Mouse (Mus musculus) embryonic facial prominence, embryonic 11.5 days (tissue): ENCODE data around the gene H13. TPM values are rescaled to one million over a fixed set of nuclear protein-coding genes. Genes with fewer than 3 reads are reported as not detected.
A peak's percentile ranks its signal among the peaks of the same experiment; 100 is the strongest.

ENCODE experiments used
- ATAC-seq: fragments of 200-750 bp; cut with Nextera tagmentation; replicated peaks from 2 replicates; pipeline ENCODE4 v1.8.0; 2017; ENCODE audit warnings: low read depth; ENCODE audit not compliant: insufficient number of reproducible peaks, low FRiP score, low TSS enrichment
- DNase-seq: peaks from one replicate; pipeline ENCODE4 v3.0.0-alpha.2; 2015; ENCODE audit warnings: low spot score
- H3K27ac ChIP-seq: fragments of 300-500 bp; sonication (generic); replicated peaks from 2 replicates; pipeline ENCODE4 v1.5.1; 2014; ENCODE audit warnings: mild to moderate bottlenecking, low read depth, low read length, control low read depth
- H3K27me3 ChIP-seq: fragments of 300-500 bp; sonication (generic); 2 replicates; pipeline ENCODE4 v1.6.1; 2014; ENCODE audit warnings: mild to moderate bottlenecking, low read length, moderate library complexity, mixed read lengths; ENCODE audit not compliant: control insufficient read depth, insufficient read depth
- H3K36me3 ChIP-seq: fragments of 300-500 bp; sonication (generic); replicated peaks from 2 replicates; pipeline ENCODE4 v1.6.1; 2014; ENCODE audit warnings: low read depth, mild to moderate bottlenecking, low read length, moderate library complexity, mixed read lengths; ENCODE audit not compliant: control insufficient read depth, insufficient read depth
- H3K4me1 ChIP-seq: fragments of 300-500 bp; sonication (generic); 2 replicates; pipeline ENCODE4 v1.6.1; 2014; ENCODE audit warnings: low read length, mixed read lengths; ENCODE audit not compliant: control insufficient read depth, insufficient read depth
- H3K4me2 ChIP-seq: fragments of 300-500 bp; sonication (generic); 2 replicates; pipeline ENCODE4 v1.6.1; 2014; ENCODE audit warnings: low read depth, mild to moderate bottlenecking, control low read depth, low read length, moderate library complexity
- H3K4me3 ChIP-seq: fragments of 300-500 bp; sonication (generic); 2 replicates; pipeline ENCODE4 v1.5.1; 2014; ENCODE audit warnings: low read depth, low read length, control low read depth
- H3K9ac ChIP-seq: fragments of 300-500 bp; sonication (generic); replicated peaks from 2 replicates; pipeline ENCODE4 v1.6.1; 2014; ENCODE audit warnings: mild to moderate bottlenecking, control low read depth, low read length
- H3K9me3 ChIP-seq: fragments of 300-500 bp; sonication (generic); replicated peaks from 2 replicates; pipeline ENCODE4 v1.6.1; 2016; ENCODE audit warnings: mild to moderate bottlenecking, low read length, inconsistent platforms, mixed read lengths; ENCODE audit not compliant: control insufficient read depth
- WGBS: fragments of 180-500 bp; shearing (Covaris S2); extraction: QIAGEN DNeasy Blood & Tissue Kit; methylation state at CpG from one replicate; pipeline ENCODE4 v1.1.7; 2014; 5-methylcytosine and 5-hydroxymethylcytosine counted together
- polyA plus RNA-seq: library from polyadenylated mRNA; unstranded; fragments of >200 nt; fragmentation: Nextera tagmentation; extraction: Ambion mirVana; gene quantifications from 2 replicates; pipeline ENCODE4 v1.2.1, GENCODE M21; 2014

H13 gene
- polyA plus RNA-seq, 1 experiment from 2014 or later, result 118 TPM

DNA sequence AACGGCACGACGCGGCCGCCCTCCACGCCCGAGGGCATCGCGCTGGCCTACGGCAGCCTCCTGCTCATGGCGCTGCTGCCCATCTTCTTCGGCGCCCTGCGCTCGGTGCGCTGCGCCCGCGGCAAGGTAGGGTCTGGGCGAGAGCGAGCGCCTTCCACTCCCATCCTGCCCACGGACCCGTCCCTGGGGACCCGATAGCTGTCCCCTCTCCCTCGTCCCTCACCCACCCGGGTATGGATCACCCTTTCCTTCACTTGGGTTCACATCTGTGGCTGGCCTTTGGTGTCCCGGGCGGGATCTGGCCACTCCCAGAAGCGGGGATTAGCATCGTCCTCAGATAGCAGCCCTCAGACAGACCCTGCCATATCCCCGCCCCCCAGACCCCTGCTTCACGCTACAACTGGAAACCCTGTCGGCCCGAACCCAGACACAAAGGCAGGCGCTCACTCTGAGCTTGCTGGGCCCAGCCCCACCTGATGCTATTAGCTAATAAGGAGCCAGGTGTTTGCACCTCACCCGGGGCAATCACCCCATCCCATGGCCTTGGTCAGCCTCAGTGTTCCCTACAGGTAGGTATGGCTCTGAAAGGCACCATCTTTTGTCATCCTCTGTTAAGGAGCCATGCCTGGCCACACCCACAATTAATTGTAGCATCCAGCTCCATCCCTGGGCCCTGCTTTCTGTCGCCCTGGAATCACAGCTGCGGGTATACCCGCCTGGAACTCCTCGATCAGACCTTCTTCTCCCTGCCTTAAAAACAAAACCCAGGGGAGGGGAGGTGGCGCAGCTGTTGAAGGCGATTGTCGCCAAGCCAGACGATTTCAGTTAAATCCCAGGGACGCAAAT is 601 bp downstream of the H13 start:
- under 1% methylated on average over 46 of the region's 46 CpGs for WGBS
- H3K4me3 ChIP-seq, result peak overlapping the region; percentile 98
- peak; percentile 81 for ATAC-seq
- H3K9ac ChIP-seq, result peak overlapping the region; percentile 98
- H3K4me2 ChIP-seq, result peak overlapping the region; percentile 79
- no peaks in the 10 kb centered on the region for H3K9me3 ChIP-seq
- H3K4me1 ChIP-seq, result peaks cover 7% of the 10 kb centered on the region
- H3K27me3 ChIP-seq, result no peaks in the 10 kb centered on the region
- H3K36me3 ChIP-seq, result no peaks in the 10 kb centered on the region
- DNase-seq, result peak; percentile 78
- H3K27ac ChIP-seq, result peak overlapping the region; percentile 92

GRCm38 (mm10) chr2:152670983-152671641 is 1.9 kb downstream of the H13 start:
- no peaks in the 10 kb centered on the region; the same call in none of the 2 replicates for H3K36me3 ChIP-seq
- H3K4me3 ChIP-seq, result peak overlapping the region; percentile 98
- H3K9ac ChIP-seq, result peak overlapping the region; percentile 98
- H3K4me1 ChIP-seq, result peaks cover 7% of the 10 kb centered on the region
- no peaks in the 10 kb centered on the region for H3K9me3 ChIP-seq
- H3K27ac ChIP-seq, result no peak overlapping the region
- WGBS, result 57% methylated on average over 9 of the region's 9 CpGs
- DNase-seq (peak; percentile 19), ATAC-seq (no peak)
- peak overlapping the region; percentile 79 for H3K4me2 ChIP-seq
- no peaks in the 10 kb centered on the region for H3K27me3 ChIP-seq

GRCm38 (mm10) chr2:152671642-152671999 is 2.4 kb downstream of the H13 start:
- Histone ChIP-seq H3K27me3 (no peaks in the 10 kb centered on the region), H3K4me1 (peaks cover 7% of the 10 kb centered on the region), H3K9me3 (no peaks in the 10 kb centered on the region), H3K9ac (peak overlapping the region; percentile 98), H3K4me2 (peak overlapping the region; percentile 79), H3K4me3 (peak overlapping the region; percentile 98), H3K36me3 (no peaks in the 10 kb centered on the region; the same call in none of the 2 replicates), H3K27ac (no peak overlapping the region)
- DNase-seq (peak; percentile 57), ATAC-seq (no peak)
- 39% methylated on average over 5 of the region's 5 CpGs for WGBS

DNA sequence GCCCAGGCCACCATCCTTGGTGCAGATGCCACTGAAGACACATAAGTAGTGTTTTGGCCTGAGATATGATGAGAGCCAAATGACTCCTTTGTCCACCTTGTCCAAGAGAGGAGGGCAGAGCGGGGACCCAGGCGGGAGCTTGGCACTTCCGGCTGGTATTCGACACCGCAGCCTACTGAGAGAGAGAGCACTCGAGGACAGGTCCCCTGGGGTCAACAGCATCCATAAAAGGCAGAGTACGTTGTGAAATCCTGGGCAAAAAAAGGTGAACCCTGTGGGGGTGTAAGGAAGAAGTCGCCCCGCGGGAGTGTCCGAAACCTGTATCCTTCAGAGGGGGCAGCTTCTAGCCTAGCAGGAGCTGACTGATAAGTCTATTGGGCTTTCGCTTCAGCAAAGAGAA is 2.9 kb downstream of the H13 start:
- H3K9ac ChIP-seq, result peak overlapping the region; percentile 19; the same call in 1 of the 2 replicates
- peaks cover 7% of the 10 kb centered on the region for H3K4me1 ChIP-seq
- peak overlapping the region; percentile 79; the same call in 1 of the 2 replicates for H3K4me2 ChIP-seq
- no peaks in the 10 kb centered on the region; the same call in none of the 2 replicates for H3K36me3 ChIP-seq
- H3K27ac ChIP-seq, result no peak overlapping the region
- no peaks in the 10 kb centered on the region for H3K27me3 ChIP-seq
- no peaks in the 10 kb centered on the region for H3K9me3 ChIP-seq
- DNase-seq (no peak), ATAC-seq (no peak)
- no peak overlapping the region for H3K4me3 ChIP-seq
- WGBS, result 84% methylated on average over 12 of the region's 12 CpGs

- Histone ChIP-seq H3K27me3 (no peaks in the 10 kb centered on the region), H3K4me2 (no peak overlapping the region), H3K4me1 (peaks cover 7% of the 10 kb centered on the region), H3K9ac (no peak overlapping the region), H3K36me3 (peaks cover 4% of the 10 kb centered on the region), H3K27ac (no peak overlapping the region), H3K4me3 (no peak overlapping the region), H3K9me3 (no peaks in the 10 kb centered on the region)
- ATAC-seq (no peak), DNase-seq (no peak)
- 85% methylated on average over 11 of the region's 11 CpGs for WGBS
Observed at GRCm38 (mm10) chr2:152674148-152674547, 4.9 kb downstream of the H13 start.

GRCm38 (mm10) chr2:152675252-152675791 is 6.1 kb downstream of the H13 start:
- peaks cover 7% of the 10 kb centered on the region for H3K4me1 ChIP-seq
- no peaks in the 10 kb centered on the region for H3K9me3 ChIP-seq
- peaks cover 4% of the 10 kb centered on the region for H3K36me3 ChIP-seq
- 83% methylated on average over 13 of the region's 13 CpGs for WGBS
- no peaks in the 10 kb centered on the region for H3K27me3 ChIP-seq
- no peak overlapping the region for H3K9ac ChIP-seq
- DNase-seq (no peak), ATAC-seq (no peak)
- H3K27ac ChIP-seq, result no peak overlapping the region
- H3K4me2 ChIP-seq, result no peak overlapping the region
- no peak overlapping the region for H3K4me3 ChIP-seq

DNA sequence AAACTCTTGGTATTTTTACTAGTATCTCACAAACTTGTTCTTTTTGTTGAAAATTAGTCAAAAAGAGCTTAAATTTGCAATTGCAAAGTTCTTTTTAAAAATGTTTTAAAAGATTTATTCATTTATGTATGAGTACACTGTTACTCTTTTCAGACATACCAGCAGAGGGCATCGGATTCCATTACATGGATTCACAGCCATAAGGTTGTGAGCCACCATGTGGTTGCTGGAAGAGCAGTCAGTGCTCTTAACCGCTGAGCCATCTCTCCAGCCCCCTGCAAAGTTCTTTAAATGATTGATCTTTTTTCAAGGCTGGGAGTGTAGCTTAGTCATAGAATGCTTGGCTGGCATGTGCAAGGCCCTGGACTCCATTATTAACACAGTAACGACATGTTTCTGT is 9.0 kb downstream of the H13 start:
- Histone ChIP-seq H3K9ac (no peak overlapping the region), H3K9me3 (no peaks in the 10 kb centered on the region), H3K36me3 (peaks cover 15% of the 10 kb centered on the region), H3K4me3 (no peak overlapping the region), H3K4me2 (no peak overlapping the region), H3K4me1 (no peaks in the 10 kb centered on the region; the same call in 1 of the 2 replicates), H3K27me3 (no peaks in the 10 kb centered on the region), H3K27ac (no peak overlapping the region)
- ATAC-seq (no peak), DNase-seq (peak; percentile 72)
- 68% methylated on average over 3 of the region's 3 CpGs for WGBS

DNA sequence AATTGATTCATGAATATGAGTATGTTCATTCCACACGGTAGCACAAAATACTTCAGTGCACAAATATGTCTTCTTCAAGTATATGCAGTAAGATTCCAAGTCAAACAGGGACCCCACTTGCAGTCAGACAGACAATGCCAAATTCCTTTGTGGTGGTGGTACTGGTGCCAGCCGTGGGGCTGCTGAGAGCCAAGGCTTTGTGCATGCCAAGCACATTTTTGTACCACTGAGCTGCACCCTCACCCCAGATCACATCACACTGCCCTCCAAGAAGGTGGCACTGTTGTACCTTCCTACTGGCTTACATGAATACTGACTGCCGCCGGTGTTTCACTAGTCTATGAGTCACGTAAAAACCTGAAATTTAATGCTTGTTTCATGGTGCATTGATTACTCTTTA is 9.7 kb downstream of the H13 start:
- DNase-seq, result no peak
- Histone ChIP-seq H3K9me3 (no peaks in the 10 kb centered on the region), H3K36me3 (peaks cover 19% of the 10 kb centered on the region), H3K4me3 (no peak overlapping the region), H3K9ac (no peak overlapping the region), H3K4me1 (no peaks in the 10 kb centered on the region; the same call in 1 of the 2 replicates), H3K4me2 (no peak overlapping the region), H3K27ac (no peak overlapping the region), H3K27me3 (no peaks in the 10 kb centered on the region)
- no peak for ATAC-seq
- 94% methylated on average over 5 of the region's 5 CpGs for WGBS
